Mouse (Mus musculus): ENCODE data around the gene Picalm.

Picalm gene

GRCm38 (mm10) chr7:90210947-90211346 lies 80.9 kb downstream of the Picalm start:
- no peak for DNase-seq (ENCODE audit: low read depth, low spot score)

GRCm38 (mm10) chr7:90216511-90216910 lies 86.5 kb downstream of the Picalm start:
- DNase-seq (ENCODE audit: low read depth, low spot score) = no peak

- peak; percentile 26 for DNase-seq (ENCODE audit: low read depth, low spot score)
Measured at GRCm38 (mm10) chr7:90218122-90218521, 88.1 kb downstream of the Picalm start.

- DNase-seq (ENCODE audit: low read depth, low spot score) = no peak
Measured at GRCm38 (mm10) chr7:90221487-90221886, 91.5 kb downstream of the Picalm start.

GRCm38 (mm10) chr7:90228075-90228474 lies 98.1 kb downstream of the Picalm start:
- DNase-seq (ENCODE audit: low read depth, low spot score) = no peak

GRCm38 (mm10) chr7:90228884-90229283 lies 98.9 kb downstream of the Picalm start:
- peak; percentile 61 for DNase-seq (ENCODE audit: low read depth, low spot score)

- DNase-seq (ENCODE audit: low read depth, low spot score) = no peak
Measured at GRCm38 (mm10) chr7:90231431-90231830, 101.4 kb downstream of the Picalm start.

- no peak for DNase-seq (ENCODE audit: low read depth, low spot score)
Measured at GRCm38 (mm10) chr7:90233921-90234320, 103.9 kb downstream of the Picalm start.

- DNase-seq (ENCODE audit: low read depth, low spot score) = no peak
Measured at GRCm38 (mm10) chr7:90236289-90236905, 106.4 kb downstream of the Picalm start.

GRCm38 (mm10) chr7:90243151-90243550 lies 113.1 kb downstream of the Picalm start:
- no peak for DNase-seq (ENCODE audit: low read depth, low spot score)

GRCm38 (mm10) chr7:90243643-90244042 lies 113.6 kb downstream of the Picalm start:
- no peak for DNase-seq (ENCODE audit: low read depth, low spot score)

- no peak for DNase-seq (ENCODE audit: low read depth, low spot score)
Measured at GRCm38 (mm10) chr7:90252946-90253345, 122.9 kb downstream of the Picalm start.

- no peak for DNase-seq (ENCODE audit: low read depth, low spot score)
Measured at GRCm38 (mm10) chr7:90258701-90259100, 128.7 kb downstream of the Picalm start.

- DNase-seq (ENCODE audit: low read depth, low spot score) = no peak
Measured at GRCm38 (mm10) chr7:90259899-90260298, 129.9 kb downstream of the Picalm start.

GRCm38 (mm10) chr7:90261902-90262599 lies 132.0 kb downstream of the Picalm start:
- no peak for DNase-seq (ENCODE audit: low read depth, low spot score)

All from CD4-positive, CD25-positive, alpha-beta regulatory T cell, adult 2 months (primary cell).